Mouse (Mus musculus) ES-E14 (cell line): ENCODE results near the gene Rps2.

Source experiments
- MAFK ChIP-seq: IDR thresholded peaks from 2 replicates; pipeline ENCODE4 v1.6.1; 2014; ENCODE audit warnings: mild to moderate bottlenecking, low read depth, low read length, inconsistent platforms; ENCODE audit not compliant: insufficient read depth
- ZC3H11A ChIP-seq: IDR thresholded peaks from 2 replicates; pipeline ENCODE4 v1.6.1; 2012; ENCODE audit warnings: low read depth, mild to moderate bottlenecking, inconsistent platforms, low read length, borderline replicate concordance
- ZNF384 ChIP-seq: IDR thresholded peaks from 2 replicates; pipeline ENCODE4 v1.6.1; 2012; ENCODE audit warnings: low read depth, low read length, inconsistent platforms

- TF ChIP-seq ZNF384, result no peak
- TF ChIP-seq ZC3H11A, result no peak
- no peak for TF ChIP-seq MAFK
These were observed 29.1 kb downstream of the Rps2 start for GRCm38 (mm10) chr17:24746986-24747385.
